In the genomic region with DNA sequence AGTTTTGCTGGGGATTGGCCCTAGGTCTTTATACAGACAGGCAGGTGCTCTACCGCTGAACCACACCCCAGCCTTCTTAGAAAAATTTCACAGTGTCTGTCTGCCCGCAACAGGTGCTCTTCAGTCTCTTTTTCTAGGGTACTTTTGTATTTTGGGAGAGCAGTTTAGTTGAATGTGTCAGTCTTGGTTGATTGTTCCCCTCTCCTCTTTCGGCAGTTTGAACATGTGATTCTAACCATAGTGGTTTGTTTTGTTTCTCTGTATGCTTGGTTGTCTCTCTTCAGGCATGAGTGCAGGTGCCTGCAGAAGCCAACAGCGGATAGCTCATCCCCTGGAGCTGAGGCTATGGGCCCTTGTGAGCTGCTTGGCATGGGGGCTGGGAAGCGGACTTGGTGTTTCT, we compare ENCODE assay signal across 16 mouse cellular contexts.
DNase-seq lines count a peak whose midpoint lies in the region.
"Had no signal": no experiment of that assay in that cellular context is flagged by ENCODE, and none has a peak within 500 bp of the region (broad histone marks: within the 10 kb centered on the region; RNA-seq: fewer than 3 reads in every experiment).

No protein-coding gene starts in this region.

- peak; percentile 36 for DNase-seq in A20 (ENCODE audit: low read depth, low spot score)
- DNase-seq in CD8-positive naive resting alpha-beta T cell, adult 2 months (ENCODE audit: low read depth in 2 of 2, low spot score in 2 of 2): peak; percentile 2 to 6
- DNase-seq in naive thymus-derived CD4-positive, alpha-beta T cell, adult 2 months (ENCODE audit: low read depth): peak; percentile 38
- DNase-seq in thymus, postnatal 14 days: peak; percentile 66
- no peak for DNase-seq in lung, postnatal 25 days (ENCODE audit: low spot score)
- DNase-seq in ovary, postnatal 10 days (ENCODE audit: low spot score): no peak
- no peak for DNase-seq in ovary, postnatal 36 days (ENCODE audit: low spot score)
- DNase-seq: adrenal gland, postnatal 14 days; cerebellum, adult 8-10 months; gastrocnemius, postnatal 10 days; heart, adult 11 months; heart, postnatal 14 days; kidney, adult 2 months; left cerebral cortex, postnatal 4 days; lung, embryonic 14.5 days; lung, postnatal 4 days had no signal

Comparison
In these comparisons a context has a peak if more than half of its experiments do, and no peak if none do; other contexts are left out.
1. DNase-seq: peak in A20 (single experiment), CD8-positive naive resting alpha-beta T cell, adult 2 months (2 of 2), naive thymus-derived CD4-positive, alpha-beta T cell, adult 2 months (single experiment) and thymus, postnatal 14 days (single experiment); none in lung, postnatal 25 days (single experiment), ovary, postnatal 10 days (single experiment) and ovary, postnatal 36 days (single experiment).